ENCODE assay signal across 8 mouse cellular contexts in genomic region chr1:20889677-20890403, GRCm38 (mm10). TPM values are rescaled to one million over a fixed set of nuclear protein-coding genes. Genes with fewer than 3 reads are reported as not detected.
DNase-seq lines count a peak whose midpoint lies in the region; ATAC-seq and TF ChIP-seq lines count a peak whose summit lies in the region.

No protein-coding gene starts in this region.

- H3K4me3 ChIP-seq in heart, embryonic 13.5 days, result peak overlapping the region; percentile 68
- peak overlapping the region; percentile 83 for H3K4me3 ChIP-seq in ES-Bruce4 (ENCODE audit: low read depth, low read length)
- peak overlapping the region; percentile 70 for H3K4me3 ChIP-seq in forebrain, embryonic 14.5 days (ENCODE audit: low read depth, low read length)
- H3K4me3 ChIP-seq in liver, embryonic 16.5 days (ENCODE audit: low read depth, low read length), result peak overlapping the region; percentile 65

- peaks cover 10% of the 10 kb centered on the region for H3K4me1 ChIP-seq in heart, embryonic 13.5 days
- H3K4me1 ChIP-seq in ES-Bruce4 (ENCODE audit: control insufficient read depth, insufficient read depth, low read length), result no peaks in the 10 kb centered on the region
- peaks cover 2% of the 10 kb centered on the region; the same call in 1 of the 2 replicates for H3K4me1 ChIP-seq in forebrain, embryonic 14.5 days (ENCODE audit: control insufficient read depth, insufficient read depth, low read length)
- H3K4me1 ChIP-seq in liver, embryonic 16.5 days (ENCODE audit: control insufficient read depth, low read depth, low read length), result peaks cover 3% of the 10 kb centered on the region; the same call in 1 of the 2 replicates

- DNase-seq in heart, postnatal 10 days, result no peak
- DNase-seq in forebrain, embryonic 14.5 days (ENCODE audit: low spot score), result no peak
- DNase-seq in spleen, postnatal 36 days (ENCODE audit: low spot score in 2 of 2), result no peak
- no peak for DNase-seq in ovary, adult 18-20 months (ENCODE audit: low spot score)
- no peak for DNase-seq in urinary bladder, postnatal 14 days (ENCODE audit: low spot score)

- peak overlapping the region; percentile 79 for H3K4me2 ChIP-seq in heart, embryonic 13.5 days
- H3K4me2 ChIP-seq in forebrain, embryonic 14.5 days (ENCODE audit: low read length), result peak overlapping the region; percentile 73
- H3K4me2 ChIP-seq in liver, embryonic 16.5 days (ENCODE audit: low read depth, low read length), result peak overlapping the region; percentile 90

- no peak for TF ChIP-seq CTCF in ES-Bruce4 (IDR thresholded peaks at IDR 0.05; ENCODE audit: low read depth, low read length)

- 27% methylated on average over 16 of the region's 16 CpGs for WGBS in heart, embryonic 13.5 days
- WGBS in forebrain, embryonic 14.5 days, result 21% methylated on average over 16 of the region's 16 CpGs
- WGBS in liver, embryonic 16.5 days (ENCODE audit: insufficient replicate concordance), result 25% methylated on average over 16 of the region's 16 CpGs

- no peaks in the 10 kb centered on the region for H3K36me3 ChIP-seq in heart, embryonic 13.5 days
- no peaks in the 10 kb centered on the region for H3K36me3 ChIP-seq in ES-Bruce4 (ENCODE audit: control insufficient read depth, insufficient read depth, low read length, poor library complexity, severe bottlenecking)
- no peaks in the 10 kb centered on the region for H3K36me3 ChIP-seq in forebrain, embryonic 14.5 days (ENCODE audit: control insufficient read depth, insufficient read depth, low read length)
- no peaks in the 10 kb centered on the region for H3K36me3 ChIP-seq in liver, embryonic 16.5 days (ENCODE audit: control insufficient read depth, insufficient read depth)

- TF ChIP-seq EP300 in ES-Bruce4 (IDR thresholded peaks at IDR 0.05; ENCODE audit: insufficient read depth, low read depth, low read length), result no peak

- intact Hi-C loops in heart, postnatal 10 days (cut with DNase I), result loop anchor here (5.0 kb wide), 1 partner anchor 68 kb away; the partner anchor contains the start of gene Mcm3

- no peaks in the 10 kb centered on the region for H3K9me3 ChIP-seq in heart, embryonic 13.5 days
- no peaks in the 10 kb centered on the region for H3K9me3 ChIP-seq in ES-Bruce4 (replicated peaks; ENCODE audit: control insufficient read depth, insufficient read depth, low read length, poor library complexity, severe bottlenecking)
- H3K9me3 ChIP-seq in forebrain, embryonic 14.5 days (replicated peaks; ENCODE audit: control insufficient read depth, low read length), result no peaks in the 10 kb centered on the region
- no peaks in the 10 kb centered on the region for H3K9me3 ChIP-seq in liver, embryonic 16.5 days (replicated peaks; ENCODE audit: control insufficient read depth, low read length)

- H3K27me3 ChIP-seq in heart, embryonic 13.5 days (replicated peaks), result peaks cover 4% of the 10 kb centered on the region; the same call in 1 of the 2 replicates
- no peaks in the 10 kb centered on the region for H3K27me3 ChIP-seq in ES-Bruce4 (ENCODE audit: control insufficient read depth, insufficient read depth, low read length, poor library complexity, severe bottlenecking)
- no peaks in the 10 kb centered on the region for H3K27me3 ChIP-seq in forebrain, embryonic 14.5 days (replicated peaks; ENCODE audit: control insufficient read depth, insufficient read depth, low read length)
- H3K27me3 ChIP-seq in liver, embryonic 16.5 days (ENCODE audit: control insufficient read depth, insufficient read depth, low read depth, low read length), result peaks cover 20% of the 10 kb centered on the region

- peak overlapping the region; percentile 76 for H3K9ac ChIP-seq in heart, embryonic 13.5 days
- peak overlapping the region; percentile 71 for H3K9ac ChIP-seq in ES-Bruce4 (ENCODE audit: low read depth, poor library complexity, severe bottlenecking)
- peak overlapping the region; percentile 82 for H3K9ac ChIP-seq in forebrain, embryonic 14.5 days (ENCODE audit: low read length)
- peak overlapping the region; percentile 39; the same call in 1 of the 2 replicates for H3K9ac ChIP-seq in liver, embryonic 16.5 days (ENCODE audit: low read depth, low read length)

- ATAC-seq in heart, embryonic 13.5 days (ENCODE audit: extremely low read depth, insufficient number of reproducible peaks, low FRiP score, low TSS enrichment), result no peak
- peak; percentile 18 for ATAC-seq in forebrain, embryonic 14.5 days
- ATAC-seq in liver, embryonic 16.5 days (ENCODE audit: low read depth), result no peak

- H3K27ac ChIP-seq in heart, embryonic 13.5 days (replicated peaks), result peak overlapping the region; percentile 79; the same call in 1 of the 2 replicates
- no peak overlapping the region for H3K27ac ChIP-seq in ES-Bruce4 (ENCODE audit: insufficient read depth, low read length)
- H3K27ac ChIP-seq in forebrain, embryonic 14.5 days (ENCODE audit: low read depth, low read length), result peak overlapping the region; percentile 87
- H3K27ac ChIP-seq in liver, embryonic 16.5 days (ENCODE audit: low read length), result no peak overlapping the region

- no peak for TF ChIP-seq POLR2A in ES-Bruce4 (IDR thresholded peaks at IDR 0.05; ENCODE audit: insufficient read depth, low read length)

RNA-seq across cellular contexts. Expression of gene Paqr8, which starts 0.6 kb away (rescaled TPM):
- 3.0 and 3.3 TPM in 2 replicates for polyA plus RNA-seq in heart, embryonic 13.5 days (2015; fragmentation: Nextera tagmentation; extraction: Ambion mirVana)
- 1 to 10 TPM; 2.6 to 2.9 TPM for total RNA-seq in heart, postnatal 10 days (2021)
- 4.4 and 4.9 TPM in 2 replicates for polyA plus RNA-seq in ES-Bruce4 (2011; ENCODE audit: insufficient read depth, insufficient read length, low read depth, missing spikeins)
- 18.7 and 23.0 TPM in 2 replicates for polyA plus RNA-seq in forebrain, embryonic 14.5 days (2014; fragmentation: Nextera tagmentation; extraction: Ambion mirVana)
- polyA plus RNA-seq in liver, embryonic 16.5 days (2015; fragmentation: Nextera tagmentation; extraction: Ambion mirVana), result 0.33 and 0.36 TPM in 2 replicates

Comparison
In these comparisons a context has a peak if more than half of its experiments do, and no peak if none do; other contexts are left out.
1. H3K27ac ChIP-seq: peak in heart, embryonic 13.5 days (single experiment) and forebrain, embryonic 14.5 days (single experiment); none in ES-Bruce4 (single experiment) and liver, embryonic 16.5 days (single experiment).
2. Peak in every context shown above with its lines, with median percentiles within 50 percentile points of each other: H3K4me2 ChIP-seq, H3K4me3 ChIP-seq and H3K9ac ChIP-seq.